Mouse (Mus musculus) lung, adult 2 months (tissue): ENCODE data around the gene Nek9.

Experiments used
- CTCF ChIP-seq: fragments of 200-500 bp; IDR thresholded peaks from 2 replicates; pipeline ENCODE4 v1.5.1; 2011; ENCODE audit warnings: mild to moderate bottlenecking, low read length, control low read depth; ENCODE audit not compliant: insufficient read depth
- POLR2A ChIP-seq: fragments of 200-500 bp; IDR thresholded peaks from 2 replicates; pipeline ENCODE4 v1.6.1; 2011; ENCODE audit warnings: low read depth, mild to moderate bottlenecking, control low read depth, low read length, borderline replicate concordance; ENCODE audit errors: extremely low read depth

- TF ChIP-seq POLR2A, result no peak
- TF ChIP-seq CTCF, result no peak
Measured at GRCm38 (mm10) chr12:85380308-85380707, 41.1 kb upstream of the Nek9 start.
